ENCODE assay signal across 34 mouse cellular contexts in the genomic region with DNA sequence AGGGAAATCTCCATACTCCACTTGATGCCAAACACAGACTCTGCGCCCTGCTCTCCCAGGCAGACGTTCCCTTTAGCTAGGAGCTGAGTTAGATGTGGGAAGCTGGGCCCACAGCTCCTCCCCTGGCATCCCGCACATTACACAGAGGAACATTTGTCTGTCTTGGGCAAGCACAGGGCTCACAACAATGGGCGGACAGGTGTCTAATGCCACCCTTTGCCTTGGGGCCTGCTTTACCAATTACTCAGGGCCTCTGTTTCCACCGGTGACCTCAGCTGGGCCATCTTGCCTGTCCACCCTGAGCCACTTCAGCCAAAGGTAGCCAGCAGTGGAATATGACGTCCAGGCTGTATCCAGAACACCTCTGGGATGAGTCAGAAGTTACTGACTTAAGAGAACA. TPM values are rescaled to one million over a fixed set of nuclear protein-coding genes. Genes with fewer than 3 reads are reported as not detected.
"Had no signal": no experiment of that assay in that cellular context is flagged by ENCODE, and none has a peak within 500 bp of the region (broad histone marks: within the 10 kb centered on the region; RNA-seq: fewer than 3 reads in every experiment).

No protein-coding gene starts in this region.

- H3K9me3 ChIP-seq: embryonic facial prominence, embryonic 12.5 days; embryonic facial prominence, embryonic 13.5 days; embryonic facial prominence, embryonic 15.5 days; forebrain, embryonic 10.5 days; forebrain, embryonic 12.5 days; forebrain, embryonic 13.5 days; forebrain, embryonic 15.5 days had no signal

- H3K27ac ChIP-seq: embryonic facial prominence, embryonic 10.5 days; embryonic facial prominence, embryonic 12.5 days; embryonic facial prominence, embryonic 13.5 days; embryonic facial prominence, embryonic 15.5 days; forebrain, embryonic 10.5 days; forebrain, embryonic 12.5 days; forebrain, embryonic 13.5 days; forebrain, embryonic 15.5 days; gastrocnemius, adult 2 months; heart, adult 2 months had no signal

- H3K4me2 ChIP-seq: embryonic facial prominence, embryonic 12.5 days; embryonic facial prominence, embryonic 13.5 days; embryonic facial prominence, embryonic 15.5 days; forebrain, embryonic 12.5 days; forebrain, embryonic 13.5 days; forebrain, embryonic 15.5 days had no signal

- H3K9ac ChIP-seq: embryonic facial prominence, embryonic 12.5 days; embryonic facial prominence, embryonic 13.5 days; embryonic facial prominence, embryonic 15.5 days; forebrain, embryonic 12.5 days; forebrain, embryonic 13.5 days; forebrain, embryonic 15.5 days had no signal

- H3K36me3 ChIP-seq: embryonic facial prominence, embryonic 10.5 days; embryonic facial prominence, embryonic 12.5 days; embryonic facial prominence, embryonic 13.5 days; embryonic facial prominence, embryonic 15.5 days; forebrain, embryonic 10.5 days; forebrain, embryonic 12.5 days; forebrain, embryonic 15.5 days had no signal

- ATAC-seq: forebrain, embryonic 13.5 days; forebrain, embryonic 14.5 days; forebrain, embryonic 15.5 days; forebrain, embryonic 16.5 days had no signal

- H3K4me1 ChIP-seq: embryonic facial prominence, embryonic 13.5 days; embryonic facial prominence, embryonic 15.5 days; forebrain, embryonic 13.5 days; forebrain, embryonic 15.5 days had no signal

- DNase-seq: cerebellum, adult 18-20 months; cerebellum, adult 2 months; cerebellum, adult 8-10 months; cerebellum, adult 9-10 months; cerebellum, adult 9-11 months; cerebellum, postnatal 10 days; cerebellum, postnatal 14 days; cerebellum, postnatal 25 days; cerebellum, postnatal 36 days; embryo, embryonic 11 days; gastrocnemius, adult 2 months; gastrocnemius, postnatal 10 days; gastrocnemius, postnatal 14 days; gastrocnemius, postnatal 25 days; gastrocnemius, postnatal 36 days; heart, adult 2 months had no signal

- H3K27me3 ChIP-seq: embryonic facial prominence, embryonic 12.5 days; embryonic facial prominence, embryonic 13.5 days; embryonic facial prominence, embryonic 15.5 days; forebrain, embryonic 12.5 days; forebrain, embryonic 13.5 days; forebrain, embryonic 15.5 days had no signal

- H3K4me3 ChIP-seq: embryonic facial prominence, embryonic 10.5 days; embryonic facial prominence, embryonic 12.5 days; embryonic facial prominence, embryonic 13.5 days; embryonic facial prominence, embryonic 15.5 days; erythroblast, embryonic 14.5 days; forebrain, embryonic 10.5 days; forebrain, embryonic 12.5 days; forebrain, embryonic 13.5 days; forebrain, embryonic 15.5 days; gastrocnemius, adult 2 months; heart, adult 2 months had no signal

RNA-seq across cellular contexts. Expression of gene Chil1, which starts 20.6 kb away (rescaled TPM):
- polyA plus RNA-seq: erythroblast, embryonic 14.5 days; forebrain, embryonic 10.5 days had no signal

RNA-seq across cellular contexts. Expression of gene Mybph, which starts 31.8 kb away (rescaled TPM):
- total RNA-seq: common myeloid progenitor, adult 5-6 weeks; granulocyte monocyte progenitor cell, adult 5-6 weeks; heart, adult 2 months had no signal
- polyA plus RNA-seq: erythroblast, embryonic 14.5 days; forebrain, embryonic 11.5 days; forebrain, embryonic 13.5 days; forebrain, embryonic 15.5 days; forebrain, embryonic 16.5 days had no signal

RNA-seq across cellular contexts. Expression of gene Chit1, which starts 50.4 kb away (rescaled TPM):
- total RNA-seq: gastrocnemius, adult 18-20 months; gastrocnemius, adult 2 months; gastrocnemius, adult 8-10 months; gastrocnemius, postnatal 14 days; gastrocnemius, postnatal 25 days; gastrocnemius, postnatal 36 days; heart, adult 2 months; heart, adult 8-10 months had no signal
- polyA plus RNA-seq: cerebellum, adult 2 months; embryonic facial prominence, embryonic 10.5 days; embryonic facial prominence, embryonic 11.5 days; embryonic facial prominence, embryonic 12.5 days; embryonic facial prominence, embryonic 13.5 days; erythroblast, embryonic 14.5 days; forebrain, embryonic 10.5 days; forebrain, embryonic 11.5 days; forebrain, embryonic 12.5 days; forebrain, embryonic 16.5 days had no signal
